Mouse (Mus musculus) yolk sac, embryonic 10.5 days (tissue): ENCODE data around the gene Adssl1.

Experiments used
- DNase-seq: peaks from one replicate; pipeline ENCODE4 v3.0.0-alpha.2; 2017; ENCODE audit warnings: low spot score

The Adssl1 gene

GRCm38 (mm10) chr12:112619686-112620353 is at the start of gene Adssl1:
Gene Adssl1, plus strand, starts transcription at chr12:112620045.
- peak; percentile 61 for DNase-seq

DNA sequence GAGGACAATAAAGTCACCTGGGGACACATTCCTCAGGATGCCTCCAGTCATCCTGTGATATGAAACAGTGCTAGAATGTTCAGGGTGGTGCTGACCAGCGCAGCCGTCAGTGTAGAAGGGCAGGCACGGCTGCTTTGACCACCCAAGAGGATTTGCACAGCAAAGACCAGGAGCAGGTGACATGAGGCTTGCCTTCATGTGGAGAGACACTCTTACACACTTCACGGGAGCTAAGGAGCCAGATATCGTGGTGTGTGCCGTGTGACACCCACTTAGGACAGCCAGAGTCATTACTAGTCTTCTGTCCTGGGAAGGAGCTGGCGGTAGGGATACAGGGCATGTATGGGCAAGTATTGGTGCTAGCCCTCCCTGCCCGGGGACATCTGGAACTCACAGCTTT is 49.7 kb upstream of the Adssl1 start:
- DNase-seq = no peak

- DNase-seq = no peak
These were observed 48.8 kb upstream of the Adssl1 start for GRCm38 (mm10) chr12:112571064-112571463.

DNA sequence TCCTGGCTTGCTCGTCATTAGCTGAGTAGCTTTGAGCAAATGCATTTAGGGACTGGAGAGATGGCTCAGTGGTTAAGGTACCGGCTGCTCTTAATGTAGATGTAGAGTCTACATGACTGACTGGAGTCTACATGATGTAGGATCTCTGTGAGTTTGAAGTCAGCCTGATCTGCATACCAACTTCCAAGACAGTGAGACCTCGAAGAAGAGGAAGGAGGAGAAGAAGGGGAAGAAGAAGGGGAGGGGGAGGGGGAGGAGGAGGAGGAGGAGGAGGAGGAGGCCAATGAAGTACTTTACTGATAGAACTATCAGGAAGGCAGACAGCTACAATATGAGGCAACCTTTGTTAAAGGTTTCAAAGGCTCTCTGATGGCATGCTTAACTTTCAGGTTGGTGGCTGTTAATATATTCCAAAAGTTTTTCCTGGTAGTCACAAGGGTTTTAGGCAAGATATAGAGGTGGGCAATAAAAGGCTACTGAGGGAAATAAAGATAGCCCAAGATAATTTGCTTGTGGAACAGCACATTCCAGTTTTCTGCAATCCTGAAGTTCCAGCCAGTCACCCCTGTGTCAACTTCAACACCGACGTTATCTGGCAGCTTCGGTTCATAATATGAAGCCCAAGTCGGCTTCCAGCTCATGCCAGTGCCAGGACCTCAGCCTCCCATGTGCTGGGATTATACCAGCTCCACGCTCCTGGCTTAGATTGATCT is 44.4 kb upstream of the Adssl1 start:
- DNase-seq = no peak

DNA sequence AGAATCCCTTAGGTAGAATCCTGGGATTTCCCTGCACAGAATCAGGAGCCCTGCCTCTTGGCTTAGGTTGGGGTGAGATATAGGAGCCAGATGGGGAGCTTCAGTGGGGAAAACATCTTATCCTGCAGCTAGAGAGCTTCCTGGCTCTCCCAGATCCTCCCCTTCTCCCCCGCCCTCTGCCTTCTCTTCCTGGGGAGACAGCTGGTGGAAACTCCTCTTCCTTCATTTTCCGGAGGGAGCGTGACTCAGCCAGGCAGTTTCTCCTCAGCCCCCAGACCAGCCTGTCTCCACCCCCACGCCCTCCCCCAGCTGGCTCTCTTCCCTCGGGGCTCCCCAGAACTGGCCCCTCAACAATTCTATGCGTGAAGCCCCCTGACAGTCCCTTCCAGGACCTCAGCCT is 43.5 kb upstream of the Adssl1 start:
- peak; percentile 40 for DNase-seq

GRCm38 (mm10) chr12:112576749-112577148 is 43.1 kb upstream of the Adssl1 start:
- peak; percentile 22 for DNase-seq

- DNase-seq = no peak
These were observed 41.4 kb upstream of the Adssl1 start for GRCm38 (mm10) chr12:112578296-112579090.

GRCm38 (mm10) chr12:112579430-112579829 is 40.4 kb upstream of the Adssl1 start:
- DNase-seq = no peak

- DNase-seq = no peak
These were observed 39.9 kb upstream of the Adssl1 start for GRCm38 (mm10) chr12:112579926-112580325.

- no peak for DNase-seq
These were observed 38.7 kb upstream of the Adssl1 start for GRCm38 (mm10) chr12:112581113-112581512.

GRCm38 (mm10) chr12:112584954-112585353 is 34.9 kb upstream of the Adssl1 start:
- no peak for DNase-seq

DNA sequence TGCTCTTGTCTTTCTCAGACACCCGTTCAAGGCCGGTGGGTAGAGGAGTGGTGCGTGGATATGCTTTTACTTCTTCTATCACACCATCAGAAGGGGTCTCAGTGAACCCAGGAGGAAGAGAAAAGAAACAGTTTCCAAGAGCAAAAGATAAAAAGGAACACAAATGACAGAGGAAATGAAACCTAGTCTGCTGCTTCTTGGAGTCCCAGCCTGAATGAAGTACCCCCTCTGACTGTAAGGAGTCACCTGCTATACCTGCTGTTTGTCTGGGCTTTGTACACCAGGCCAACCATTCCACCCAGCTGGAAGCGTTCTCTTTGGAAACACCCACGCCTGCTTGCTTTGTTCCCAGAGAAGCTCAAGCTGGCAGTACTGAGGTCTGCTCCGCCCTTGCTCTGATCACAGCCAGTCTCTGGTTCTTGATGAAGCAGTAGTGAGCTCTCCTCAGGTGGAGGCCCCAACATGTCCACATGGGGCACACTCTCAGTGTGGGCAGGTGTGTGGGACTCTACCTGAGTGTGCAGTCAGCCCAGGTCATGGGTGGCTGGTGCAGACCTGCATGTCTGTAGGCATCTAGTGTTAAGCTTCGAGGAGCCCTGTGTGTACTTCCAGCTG is 33.8 kb upstream of the Adssl1 start:
- no peak for DNase-seq

- DNase-seq = peak; percentile 73
These were observed 32.4 kb upstream of the Adssl1 start for GRCm38 (mm10) chr12:112587125-112588124.

- DNase-seq = peak; percentile 91
These were observed 31.2 kb upstream of the Adssl1 start, which contains the start of gene Inf2 for GRCm38 (mm10) chr12:112588426-112589256. Gene Inf2, plus strand, starts transcription at chr12:112588784.

GRCm38 (mm10) chr12:112589491-112590191 is 30.2 kb upstream of the Adssl1 start:
- DNase-seq = no peak

GRCm38 (mm10) chr12:112590566-112591239 is 29.1 kb upstream of the Adssl1 start:
- DNase-seq = no peak

DNA sequence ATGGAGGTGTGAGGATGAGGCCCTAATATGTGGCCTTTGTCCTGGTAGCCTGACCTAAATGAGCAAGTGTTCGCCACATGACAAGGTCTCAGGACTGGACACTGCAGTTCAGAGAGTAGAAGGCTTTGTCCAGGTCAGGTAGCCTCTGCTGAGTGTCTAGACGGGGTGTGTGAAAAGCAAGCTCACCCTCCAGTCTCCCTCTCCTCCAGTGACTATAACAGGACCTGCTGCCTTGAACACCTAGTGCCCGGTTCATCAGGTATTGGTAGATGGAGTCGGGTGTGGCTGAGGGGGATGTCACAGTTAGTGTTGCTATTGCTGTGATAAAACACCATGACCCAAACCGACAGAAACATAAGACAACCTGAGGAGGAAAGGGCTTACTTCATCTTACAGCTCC is 28.6 kb upstream of the Adssl1 start:
- DNase-seq = no peak

DNA sequence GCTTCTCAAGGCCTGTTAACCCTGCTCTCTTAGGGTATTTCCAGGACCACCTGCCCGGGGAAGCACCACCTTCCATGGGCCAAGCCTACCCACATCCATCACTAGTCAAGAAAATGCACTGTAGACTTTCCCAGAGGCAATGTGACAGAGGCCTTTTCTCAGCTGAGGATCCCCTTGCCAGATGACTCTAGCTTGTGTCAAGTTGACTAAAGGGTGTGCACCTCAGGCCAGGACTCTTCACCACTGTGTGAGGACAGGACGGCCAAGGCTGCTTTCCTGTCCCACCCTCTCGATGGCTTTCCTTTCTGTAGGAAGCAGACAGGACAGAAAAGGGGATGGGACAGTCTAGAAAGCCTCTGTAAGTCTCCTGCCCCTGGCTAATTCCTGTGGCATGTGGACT is 28.1 kb upstream of the Adssl1 start:
- DNase-seq = no peak
